Mouse (Mus musculus): ENCODE measurements around the gene Drc7. TPM values are rescaled to one million over a fixed set of nuclear protein-coding genes. Genes with fewer than 3 reads are reported as not detected.
A peak's percentile ranks its signal among the peaks of the same experiment; 100 is the strongest.

Drc7 gene
- polyA plus RNA-seq, 1 experiment from 2014 or later = not detected

- WGBS = 46% methylated on average over 4 of the region's 4 CpGs
- H3K9ac ChIP-seq = no peak overlapping the region
- no peak overlapping the region for H3K4me3 ChIP-seq (ENCODE audit: low read depth, low read length)
- H3K36me3 ChIP-seq (ENCODE audit: insufficient read depth) = no peaks in the 10 kb centered on the region
- H3K4me1 ChIP-seq (ENCODE audit: insufficient read depth) = no peaks in the 10 kb centered on the region
- no peak for ATAC-seq (ENCODE audit: insufficient read depth)
- no peak for TF ChIP-seq CTCF (IDR thresholded peaks at IDR 0.05; ENCODE audit: low read depth)
- H3K9me3 ChIP-seq (ENCODE audit: low read depth, low read length) = no peaks in the 10 kb centered on the region
- no peak overlapping the region for H3K4me2 ChIP-seq
- H3K27ac ChIP-seq (ENCODE audit: low read depth) = no peak overlapping the region
- DNase-seq = no peak
- no peaks in the 10 kb centered on the region for H3K27me3 ChIP-seq (ENCODE audit: insufficient read depth, low read length)
Measured at GRCm38 (mm10) chr8:95044811-95045210, 10.1 kb upstream of the Drc7 start.

- no peak overlapping the region for H3K4me2 ChIP-seq
- ATAC-seq (ENCODE audit: insufficient read depth) = no peak
- 49% methylated on average over 3 of the region's 3 CpGs for WGBS
- no peak for DNase-seq
- no peaks in the 10 kb centered on the region for H3K9me3 ChIP-seq (ENCODE audit: low read depth, low read length)
- H3K4me3 ChIP-seq (ENCODE audit: low read depth, low read length) = no peak overlapping the region
- no peak overlapping the region for H3K9ac ChIP-seq
- TF ChIP-seq CTCF (IDR thresholded peaks at IDR 0.05; ENCODE audit: low read depth) = no peak
- H3K36me3 ChIP-seq (ENCODE audit: insufficient read depth) = no peaks in the 10 kb centered on the region
- H3K27me3 ChIP-seq (ENCODE audit: insufficient read depth, low read length) = no peaks in the 10 kb centered on the region
- H3K4me1 ChIP-seq (ENCODE audit: insufficient read depth) = no peaks in the 10 kb centered on the region
- H3K27ac ChIP-seq (ENCODE audit: low read depth) = no peak overlapping the region
Measured at GRCm38 (mm10) chr8:95046982-95047381, 7.9 kb upstream of the Drc7 start.

DNA sequence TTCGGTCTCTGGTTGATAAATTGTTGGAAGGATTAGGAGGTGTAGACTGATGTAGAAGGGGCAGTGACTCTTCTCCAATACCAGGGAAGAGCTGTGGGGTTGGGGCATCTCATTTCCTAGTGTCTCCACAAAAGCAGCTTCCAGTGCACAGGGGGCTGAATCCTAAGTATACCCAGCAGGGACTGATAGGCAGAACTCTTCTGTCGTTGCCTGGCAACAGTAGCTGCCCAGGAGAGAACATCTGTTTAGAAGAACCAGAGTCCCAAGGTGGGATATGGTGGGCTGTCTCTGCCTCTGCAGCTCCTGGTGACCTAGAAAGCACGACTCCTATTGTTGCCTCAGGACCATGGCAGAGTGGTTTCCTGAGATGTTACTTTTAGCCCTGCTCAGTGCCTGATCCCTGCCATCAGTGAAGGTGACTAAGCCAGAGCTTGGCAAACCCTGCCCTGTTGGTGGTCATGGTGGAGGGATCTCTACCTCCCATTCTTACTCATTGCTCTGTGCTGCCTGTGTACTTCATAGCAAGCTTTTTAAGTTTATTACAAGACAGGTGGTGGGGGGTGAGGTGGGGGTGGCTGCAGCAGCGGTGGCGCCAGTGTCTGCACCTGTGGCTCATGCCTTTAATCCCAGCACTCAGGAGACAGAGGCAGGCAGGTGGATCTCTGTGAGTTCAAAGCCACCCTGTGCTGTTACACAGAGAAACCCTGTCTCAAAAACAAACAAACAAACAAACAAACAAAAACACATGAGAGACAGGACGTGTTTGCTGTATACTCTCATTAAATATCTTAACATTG, 6.8 kb upstream of the Drc7 start:
- H3K4me3 ChIP-seq (ENCODE audit: low read depth, low read length) = no peak overlapping the region
- no peaks in the 10 kb centered on the region for H3K9me3 ChIP-seq (ENCODE audit: low read depth, low read length)
- no peaks in the 10 kb centered on the region for H3K4me1 ChIP-seq (ENCODE audit: insufficient read depth)
- ATAC-seq (ENCODE audit: insufficient read depth) (no peak), DNase-seq (no peak)
- 60% methylated on average over 6 of the region's 6 CpGs for WGBS
- H3K36me3 ChIP-seq (ENCODE audit: insufficient read depth) = no peaks in the 10 kb centered on the region
- H3K27ac ChIP-seq (ENCODE audit: low read depth) = no peak overlapping the region
- H3K4me2 ChIP-seq = no peak overlapping the region
- no peaks in the 10 kb centered on the region for H3K27me3 ChIP-seq (ENCODE audit: insufficient read depth, low read length)
- H3K9ac ChIP-seq = no peak overlapping the region
- no peak for TF ChIP-seq CTCF (IDR thresholded peaks at IDR 0.05; ENCODE audit: low read depth)

DNA sequence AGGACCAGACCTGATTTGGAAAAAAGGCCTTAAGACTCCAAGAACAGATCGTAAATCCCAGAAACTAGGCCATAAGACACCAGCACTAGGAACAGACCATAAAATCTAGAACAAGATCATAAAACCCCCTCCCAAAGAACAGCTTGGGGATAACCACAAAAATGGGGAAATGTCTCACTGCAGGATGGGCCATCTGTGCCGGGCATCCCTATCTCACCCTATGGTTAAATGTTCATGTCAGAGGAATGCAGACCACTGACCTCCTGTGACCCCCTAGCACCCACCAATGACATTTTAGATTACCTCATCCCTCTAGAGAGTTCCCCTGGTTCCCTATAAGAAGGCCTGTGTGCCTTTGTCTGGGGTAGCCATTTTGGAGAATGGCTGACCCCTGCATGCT, 5.3 kb upstream of the Drc7 start:
- ATAC-seq (ENCODE audit: insufficient read depth) (no peak), DNase-seq (no peak)
- Histone ChIP-seq H3K27me3 (ENCODE audit: insufficient read depth, low read length) (no peaks in the 10 kb centered on the region), H3K9ac (no peak overlapping the region), H3K9me3 (ENCODE audit: low read depth, low read length) (no peaks in the 10 kb centered on the region), H3K4me3 (ENCODE audit: low read depth, low read length) (no peak overlapping the region), H3K4me1 (ENCODE audit: insufficient read depth) (no peaks in the 10 kb centered on the region), H3K36me3 (ENCODE audit: insufficient read depth) (no peaks in the 10 kb centered on the region), H3K4me2 (no peak overlapping the region), H3K27ac (ENCODE audit: low read depth) (no peak overlapping the region)
- 67% methylated on average over 2 of the region's 2 CpGs for WGBS
- TF ChIP-seq CTCF (IDR thresholded peaks at IDR 0.05; ENCODE audit: low read depth) = no peak

GRCm38 (mm10) chr8:95054438-95054837, 465 bp upstream of the Drc7 start:
- Histone ChIP-seq H3K36me3 (ENCODE audit: insufficient read depth) (no peaks in the 10 kb centered on the region), H3K4me2 (no peak overlapping the region), H3K9ac (no peak overlapping the region), H3K9me3 (ENCODE audit: low read depth, low read length) (no peaks in the 10 kb centered on the region), H3K27ac (ENCODE audit: low read depth) (no peak overlapping the region), H3K4me3 (ENCODE audit: low read depth, low read length) (no peak overlapping the region), H3K27me3 (ENCODE audit: insufficient read depth, low read length) (no peaks in the 10 kb centered on the region), H3K4me1 (ENCODE audit: insufficient read depth) (no peaks in the 10 kb centered on the region)
- WGBS = 46% methylated on average over 6 of the region's 6 CpGs
- ATAC-seq (ENCODE audit: insufficient read depth) = 0 out of 2 replicates have a peak, but pooled peaks have one; percentile 24
- DNase-seq = no peak
- no peak for TF ChIP-seq CTCF (IDR thresholded peaks at IDR 0.05; ENCODE audit: low read depth)

GRCm38 (mm10) chr8:95056414-95056813, 1.5 kb downstream of the Drc7 start:
- TF ChIP-seq CTCF (IDR thresholded peaks at IDR 0.05; ENCODE audit: low read depth) = no peak
- Histone ChIP-seq H3K27ac (ENCODE audit: low read depth) (no peak overlapping the region), H3K27me3 (ENCODE audit: insufficient read depth, low read length) (no peaks in the 10 kb centered on the region), H3K36me3 (ENCODE audit: insufficient read depth) (no peaks in the 10 kb centered on the region), H3K9ac (no peak overlapping the region), H3K9me3 (ENCODE audit: low read depth, low read length) (no peaks in the 10 kb centered on the region), H3K4me1 (ENCODE audit: insufficient read depth) (no peaks in the 10 kb centered on the region), H3K4me3 (ENCODE audit: low read depth, low read length) (no peak overlapping the region), H3K4me2 (no peak overlapping the region)
- ATAC-seq (ENCODE audit: insufficient read depth) = no peak
- 82% methylated on average over 5 of the region's 5 CpGs for WGBS
- no peak for DNase-seq

DNA sequence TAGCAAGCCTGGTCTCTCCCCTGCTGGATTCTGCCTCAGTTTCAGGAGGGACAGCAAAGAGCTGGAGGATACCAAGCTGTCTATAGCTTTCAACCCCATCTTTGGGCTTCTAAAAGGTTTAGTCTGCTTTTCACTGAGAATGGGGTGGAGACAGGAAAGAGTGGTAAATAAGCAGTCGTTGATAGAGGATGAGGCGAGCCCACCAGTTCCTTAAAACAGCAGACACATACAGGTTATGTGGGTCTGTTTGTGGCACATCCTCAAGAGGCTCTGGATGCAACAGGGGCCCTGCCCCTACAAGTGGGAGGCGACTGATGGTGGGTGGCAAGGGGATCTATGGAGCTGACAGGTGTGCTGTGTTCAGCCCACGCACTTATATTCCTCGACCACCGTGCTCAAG, 3.8 kb downstream of the Drc7 start:
- Histone ChIP-seq H3K4me3 (ENCODE audit: low read depth, low read length) (no peak overlapping the region), H3K4me1 (ENCODE audit: insufficient read depth) (no peaks in the 10 kb centered on the region), H3K27me3 (ENCODE audit: insufficient read depth, low read length) (no peaks in the 10 kb centered on the region), H3K36me3 (ENCODE audit: insufficient read depth) (no peaks in the 10 kb centered on the region), H3K27ac (ENCODE audit: low read depth) (no peak overlapping the region), H3K9ac (no peak overlapping the region), H3K9me3 (ENCODE audit: low read depth, low read length) (no peaks in the 10 kb centered on the region), H3K4me2 (no peak overlapping the region)
- no peak for TF ChIP-seq CTCF (IDR thresholded peaks at IDR 0.05; ENCODE audit: low read depth)
- ATAC-seq (ENCODE audit: insufficient read depth) (no peak), DNase-seq (no peak)
- WGBS = 67% methylated on average over 6 of the region's 6 CpGs

Measured in lung, embryonic 14.5 days (tissue).